Mouse (Mus musculus) c-Kit-positive CD71-positive TER-119-negative erythroid progenitor cells, embryonic 14.5 days (primary cell): ENCODE results near the gene Ece1.

Experiments
- DNase-seq: peaks from one replicate; pipeline ENCODE4 v3.0.0-alpha.2; 2013; ENCODE audit warnings: low read depth

Ece1 gene

GRCm38 (mm10) chr4:137882663-137883062 lies 20.6 kb downstream of the Ece1 start:
- no peak for DNase-seq

- DNase-seq = no peak
Observed at GRCm38 (mm10) chr4:137883513-137884150, 21.6 kb downstream of the Ece1 start.

GRCm38 (mm10) chr4:137887337-137887992 lies 25.4 kb downstream of the Ece1 start:
- DNase-seq = no peak

GRCm38 (mm10) chr4:137887993-137888388 lies 26.0 kb downstream of the Ece1 start:
- DNase-seq = no peak

- no peak for DNase-seq
Observed at GRCm38 (mm10) chr4:137890596-137890995, 28.6 kb downstream of the Ece1 start.

- no peak for DNase-seq
Observed at GRCm38 (mm10) chr4:137891553-137892145, 29.6 kb downstream of the Ece1 start.

GRCm38 (mm10) chr4:137892713-137893242 lies 30.7 kb downstream of the Ece1 start:
- no peak for DNase-seq

- DNase-seq = no peak
Observed at GRCm38 (mm10) chr4:137896612-137897297, 34.7 kb downstream of the Ece1 start.

- no peak for DNase-seq
Observed at GRCm38 (mm10) chr4:137897298-137897612, 35.2 kb downstream of the Ece1 start.

GRCm38 (mm10) chr4:137898490-137898889 lies 36.5 kb downstream of the Ece1 start:
- DNase-seq = no peak

- DNase-seq = no peak
Observed at GRCm38 (mm10) chr4:137902268-137902667, 40.2 kb downstream of the Ece1 start.

GRCm38 (mm10) chr4:137902873-137903272 lies 40.8 kb downstream of the Ece1 start:
- DNase-seq = no peak

- no peak for DNase-seq
Observed at GRCm38 (mm10) chr4:137904956-137905551, 43.0 kb downstream of the Ece1 start.

GRCm38 (mm10) chr4:137907979-137908378 lies 45.9 kb downstream of the Ece1 start:
- no peak for DNase-seq

- no peak for DNase-seq
Observed at GRCm38 (mm10) chr4:137908489-137908888, 46.5 kb downstream of the Ece1 start.

- DNase-seq = no peak
Observed at GRCm38 (mm10) chr4:137908915-137909314, 46.9 kb downstream of the Ece1 start.

- no peak for DNase-seq
Observed at GRCm38 (mm10) chr4:137909471-137909870, 47.4 kb downstream of the Ece1 start.

- DNase-seq = no peak
Observed at GRCm38 (mm10) chr4:137910382-137911009, 48.5 kb downstream of the Ece1 start.

GRCm38 (mm10) chr4:137911657-137912056 lies 49.6 kb downstream of the Ece1 start:
- no peak for DNase-seq

GRCm38 (mm10) chr4:137912768-137913305 lies 50.8 kb downstream of the Ece1 start:
- DNase-seq = no peak

- peak; percentile 47 for DNase-seq
Observed at GRCm38 (mm10) chr4:137913321-137914057, 51.5 kb downstream of the Ece1 start.
